Mouse (Mus musculus) hindbrain, postnatal 0 days (tissue): ENCODE data around the gene Adk. TPM values are rescaled to one million over a fixed set of nuclear protein-coding genes. Genes with fewer than 3 reads are reported as not detected.

Experiments
- ATAC-seq: fragments of 200-750 bp; cut with Nextera tagmentation; 2 replicates; pipeline ENCODE4 v1.8.0; 2017; ENCODE audit warnings: mild to moderate bottlenecking, moderate TSS enrichment, moderate library complexity
- DNase-seq: peaks from one replicate; pipeline ENCODE4 v3.0.0-alpha.2; 2015; ENCODE audit warnings: low spot score
- H3K27ac ChIP-seq: fragments of 300-500 bp; sonication (generic); 2 replicates; pipeline ENCODE4 v1.5.1; 2014; ENCODE audit warnings: mild to moderate bottlenecking
- H3K27me3 ChIP-seq: fragments of 300-500 bp; sonication (generic); 2 replicates; pipeline ENCODE4 v1.6.1; 2014; ENCODE audit warnings: low read length, mixed read lengths; ENCODE audit not compliant: insufficient read depth
- H3K36me3 ChIP-seq: fragments of 300-500 bp; sonication (generic); 2 replicates; pipeline ENCODE4 v1.6.1; 2014; ENCODE audit warnings: low read length, mixed read lengths; ENCODE audit not compliant: insufficient read depth
- H3K4me1 ChIP-seq: fragments of 300-500 bp; sonication (generic); 2 replicates; pipeline ENCODE4 v1.6.1; 2014; ENCODE audit warnings: antibody characterized with exemption, low read length, mixed read lengths; ENCODE audit not compliant: insufficient read depth
- H3K4me2 ChIP-seq: fragments of 300-500 bp; sonication (generic); 2 replicates; pipeline ENCODE4 v1.6.1; 2014; ENCODE audit warnings: low read depth, mild to moderate bottlenecking, low read length, moderate library complexity, mixed read lengths
- H3K4me3 ChIP-seq: fragments of 300-500 bp; sonication (generic); 2 replicates; pipeline ENCODE4 v1.5.1; 2014; ENCODE audit warnings: low read length
- H3K9ac ChIP-seq: fragments of 300-500 bp; sonication (generic); replicated peaks from 2 replicates; pipeline ENCODE4 v1.6.1; 2014; ENCODE audit warnings: mild to moderate bottlenecking, low read length, moderate library complexity, mixed read lengths
- H3K9me3 ChIP-seq: fragments of 300-500 bp; sonication (generic); 2 replicates; pipeline ENCODE4 v1.6.1; 2016; ENCODE audit warnings: low read length, mixed read lengths
- CTCF ChIP-seq: IDR thresholded peaks from 2 replicates; pipeline ENCODE4 v1.5.1; 2016; ENCODE audit warnings: antibody characterized with exemption, control low read depth, low read depth
- WGBS: fragments of 180-500 bp; shearing (Covaris S2); extraction: QIAGEN DNeasy Blood & Tissue Kit; methylation state at CpG from one replicate; pipeline ENCODE4 v1.1.7; 2014; 5-methylcytosine and 5-hydroxymethylcytosine counted together
- polyA plus RNA-seq: library from polyadenylated mRNA; unstranded; fragments of >200 nt; fragmentation: Nextera tagmentation; extraction: Ambion mirVana; gene quantifications from 2 replicates; pipeline ENCODE4 v1.2.1, GENCODE M21; 2015
- total RNA-seq: library from RNA; depleted of rRNA; stranded (reverse); fragments of >200 nt; gene quantifications from 2 replicates; pipeline ENCODE4 v1.2.3, GENCODE M21; 2014

Gene Adk
- total and polyA plus RNA-seq, 2 experiments from 2014 or later, result 27.4 to 63.5 TPM

DNA sequence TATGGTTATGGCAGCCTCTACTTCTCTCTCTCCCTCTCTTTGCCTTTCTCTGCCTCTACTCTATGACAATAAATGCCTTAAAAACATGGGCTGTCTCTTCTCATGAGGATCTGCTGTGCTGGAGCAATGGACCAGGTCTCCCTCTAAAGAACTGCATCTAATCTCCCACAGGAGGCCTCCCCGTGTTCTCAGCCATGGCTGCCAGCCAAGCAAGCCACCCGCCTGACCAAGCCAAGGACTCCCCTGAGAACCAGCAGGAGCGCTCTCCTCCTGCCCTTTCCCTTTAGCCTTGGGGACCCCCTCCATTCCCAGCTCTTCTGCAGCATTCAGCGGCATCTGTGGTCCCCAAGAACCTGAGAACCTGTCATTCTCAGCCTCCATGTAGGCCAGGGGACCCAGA is 400.2 kb downstream of the Adk start:
- no peak overlapping the region for H3K27ac ChIP-seq
- WGBS, result 46% methylated on average over 4 of the region's 4 CpGs
- no peak overlapping the region for H3K4me3 ChIP-seq
- H3K9me3 ChIP-seq, result no peaks in the 10 kb centered on the region
- H3K27me3 ChIP-seq, result no peaks in the 10 kb centered on the region
- no peaks in the 10 kb centered on the region for H3K4me1 ChIP-seq
- no peak for TF ChIP-seq CTCF
- DNase-seq (no peak), ATAC-seq (no peak)
- no peaks in the 10 kb centered on the region for H3K36me3 ChIP-seq
- no peak overlapping the region for H3K9ac ChIP-seq
- no peak overlapping the region for H3K4me2 ChIP-seq

DNA sequence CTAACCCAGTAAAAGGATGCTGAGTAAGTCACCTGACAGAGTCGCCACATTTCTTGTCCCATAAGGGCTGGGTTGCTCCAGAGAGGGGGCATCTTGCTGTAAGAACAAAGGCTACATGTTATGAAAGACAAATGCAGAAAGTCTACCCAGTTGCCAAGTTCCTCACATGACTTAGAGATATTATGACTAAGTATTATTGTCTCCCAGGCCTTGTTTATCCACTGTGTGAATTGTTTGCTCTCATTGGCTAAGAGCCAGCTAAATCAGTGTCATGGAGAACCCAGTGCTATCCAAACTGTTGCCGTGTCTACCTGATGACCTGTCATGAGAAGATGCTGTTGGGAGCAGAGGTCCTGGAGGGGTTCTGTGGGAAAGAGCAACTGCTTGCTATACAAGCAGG is 401.5 kb downstream of the Adk start:
- ATAC-seq (no peak), DNase-seq (no peak)
- no peak for TF ChIP-seq CTCF
- WGBS, result 57% methylated on average over 2 of the region's 2 CpGs
- no peak overlapping the region for H3K9ac ChIP-seq
- H3K4me2 ChIP-seq, result no peak overlapping the region
- no peak overlapping the region for H3K27ac ChIP-seq
- no peaks in the 10 kb centered on the region for H3K9me3 ChIP-seq
- no peaks in the 10 kb centered on the region for H3K27me3 ChIP-seq
- no peaks in the 10 kb centered on the region for H3K4me1 ChIP-seq
- no peaks in the 10 kb centered on the region for H3K36me3 ChIP-seq
- no peak overlapping the region for H3K4me3 ChIP-seq

DNA sequence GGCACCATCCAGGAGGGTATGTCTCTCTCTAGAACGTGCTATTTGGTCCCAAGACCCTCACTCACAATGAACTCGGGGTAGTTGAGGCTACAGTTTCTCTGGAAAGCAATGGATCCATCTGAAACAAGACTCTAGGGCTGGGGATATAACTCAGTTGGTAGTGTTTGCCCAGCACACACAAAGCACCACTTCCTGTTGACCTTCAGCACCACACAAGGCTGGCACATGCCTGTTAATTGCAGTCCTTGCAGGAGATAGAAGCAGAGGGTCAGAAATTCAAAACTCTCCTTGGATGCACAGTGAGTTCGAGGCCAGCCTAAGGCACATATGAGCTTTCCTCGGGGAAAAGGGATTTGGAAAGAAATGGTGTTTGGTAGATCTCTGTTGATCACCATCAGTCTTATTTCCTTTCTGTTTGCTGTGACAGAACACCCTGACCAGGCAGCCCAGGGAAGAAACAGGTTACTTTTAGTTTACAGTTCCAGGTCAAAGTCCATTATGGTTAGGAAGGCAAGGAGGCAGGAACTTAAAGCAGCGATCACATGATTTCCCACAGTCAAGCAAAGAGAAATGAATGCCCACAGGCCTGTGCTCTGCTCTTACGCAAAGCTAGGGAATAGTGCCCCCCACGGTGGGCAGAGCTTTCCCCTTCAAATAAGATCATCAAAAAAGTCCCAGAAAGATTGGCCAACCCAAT is 403.4 kb downstream of the Adk start:
- Histone ChIP-seq H3K27me3 (no peaks in the 10 kb centered on the region), H3K27ac (no peak overlapping the region), H3K9ac (no peak overlapping the region), H3K4me3 (no peak overlapping the region), H3K4me2 (no peak overlapping the region), H3K9me3 (no peaks in the 10 kb centered on the region), H3K4me1 (no peaks in the 10 kb centered on the region), H3K36me3 (no peaks in the 10 kb centered on the region)
- ATAC-seq, result no peak
- no peak for DNase-seq
- TF ChIP-seq CTCF, result no peak
- WGBS, result 90% methylated on average over 7 of the region's 7 CpGs

DNA sequence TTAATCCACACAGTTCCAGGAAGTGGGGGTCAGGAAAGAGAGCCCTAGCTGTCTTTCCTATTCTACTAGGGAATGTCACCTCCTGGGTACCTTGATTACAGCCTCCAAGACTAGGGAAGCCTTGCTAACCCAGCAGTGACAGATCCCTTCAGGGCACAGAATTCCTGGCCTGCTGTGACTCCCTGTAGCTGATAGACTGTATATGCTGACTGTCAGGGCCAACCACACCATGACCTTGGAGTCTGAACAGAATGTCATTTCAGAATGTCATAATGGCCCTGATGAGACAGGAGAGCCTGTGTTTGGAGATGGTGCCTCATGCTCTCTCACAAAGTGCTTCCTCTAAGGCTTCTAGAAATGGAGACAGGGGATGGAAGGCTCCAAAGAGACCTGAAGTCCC is 404.2 kb downstream of the Adk start:
- no peak for DNase-seq
- H3K4me2 ChIP-seq, result no peak overlapping the region
- no peaks in the 10 kb centered on the region for H3K36me3 ChIP-seq
- no peaks in the 10 kb centered on the region for H3K9me3 ChIP-seq
- no peak for ATAC-seq
- TF ChIP-seq CTCF, result no peak
- no peaks in the 10 kb centered on the region for H3K4me1 ChIP-seq
- H3K27ac ChIP-seq, result no peak overlapping the region
- no peaks in the 10 kb centered on the region for H3K27me3 ChIP-seq
- no peak overlapping the region for H3K9ac ChIP-seq
- H3K4me3 ChIP-seq, result no peak overlapping the region

DNA sequence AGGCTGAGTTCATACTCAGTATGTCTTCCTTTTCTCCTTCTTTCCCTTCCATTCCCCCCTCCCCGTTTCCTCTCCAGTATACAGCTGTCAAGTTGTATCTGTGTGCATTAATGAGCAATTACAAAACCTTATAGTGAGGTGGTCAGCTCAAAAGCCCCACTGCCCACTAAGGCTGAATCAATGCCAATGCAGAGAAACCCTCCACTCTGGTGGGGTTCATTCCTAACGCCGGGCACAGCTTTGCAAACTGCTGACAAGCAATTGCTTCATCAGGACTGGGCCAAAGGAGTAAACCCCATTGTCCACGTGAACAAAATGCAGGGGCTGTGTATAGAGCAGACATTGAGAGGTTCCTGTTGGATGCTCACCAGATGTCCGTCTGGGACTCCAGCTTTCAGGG is 405.5 kb downstream of the Adk start:
- DNase-seq (no peak), ATAC-seq (no peak)
- no peak overlapping the region for H3K9ac ChIP-seq
- no peaks in the 10 kb centered on the region for H3K9me3 ChIP-seq
- no peak overlapping the region for H3K27ac ChIP-seq
- H3K4me1 ChIP-seq, result no peaks in the 10 kb centered on the region
- H3K4me3 ChIP-seq, result no peak overlapping the region
- no peaks in the 10 kb centered on the region for H3K27me3 ChIP-seq
- no peak overlapping the region for H3K4me2 ChIP-seq
- WGBS, result 58% methylated on average over 5 of the region's 5 CpGs
- no peak for TF ChIP-seq CTCF
- no peaks in the 10 kb centered on the region for H3K36me3 ChIP-seq

DNA sequence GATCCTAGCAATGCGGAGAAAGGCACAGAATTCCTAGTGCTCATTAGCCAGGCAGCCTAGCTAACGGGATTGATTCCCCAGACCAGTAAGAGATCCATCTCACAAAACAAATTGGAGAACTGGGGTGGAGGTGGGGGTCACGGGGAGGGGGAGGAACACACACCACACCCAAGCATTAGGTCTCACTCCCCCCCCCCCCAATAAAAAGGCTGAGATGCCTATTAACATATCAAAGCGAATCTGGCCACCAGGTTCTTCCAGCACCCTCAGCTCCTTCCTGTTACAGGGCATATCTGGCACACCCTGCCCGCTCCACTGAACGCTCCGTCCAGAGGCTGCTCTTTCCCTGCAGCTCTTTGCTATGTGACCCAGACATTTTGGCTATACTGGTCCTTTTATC is 406.3 kb downstream of the Adk start:
- H3K27ac ChIP-seq, result no peak overlapping the region
- TF ChIP-seq CTCF, result no peak
- no peak for ATAC-seq
- H3K36me3 ChIP-seq, result no peaks in the 10 kb centered on the region
- no peaks in the 10 kb centered on the region for H3K9me3 ChIP-seq
- H3K27me3 ChIP-seq, result no peaks in the 10 kb centered on the region
- no peaks in the 10 kb centered on the region for H3K4me1 ChIP-seq
- 82% methylated on average over 7 of the region's 7 CpGs for WGBS
- H3K4me2 ChIP-seq, result no peak overlapping the region
- DNase-seq, result no peak
- H3K9ac ChIP-seq, result no peak overlapping the region
- no peak overlapping the region for H3K4me3 ChIP-seq

DNA sequence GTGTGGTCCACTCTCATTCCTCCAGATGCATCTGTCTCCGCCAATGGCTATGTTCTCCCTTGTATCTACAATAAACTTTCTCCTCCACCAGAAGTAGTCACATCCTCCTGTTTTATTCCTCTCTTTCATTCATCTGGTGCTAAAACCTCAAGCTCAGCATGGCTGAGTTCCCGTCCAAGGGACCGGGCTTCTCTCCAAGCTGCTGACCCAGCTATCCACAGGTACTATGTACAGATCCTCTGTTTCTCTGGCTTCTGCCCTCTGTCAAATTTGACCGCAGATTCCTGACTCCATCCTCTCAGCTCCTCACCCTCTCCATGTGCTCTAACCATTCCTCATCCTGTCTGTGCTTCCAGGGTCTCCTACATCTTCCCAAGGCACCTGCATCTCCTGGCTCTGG is 406.8 kb downstream of the Adk start:
- no peaks in the 10 kb centered on the region for H3K9me3 ChIP-seq
- DNase-seq (no peak), ATAC-seq (no peak)
- no peak overlapping the region for H3K4me3 ChIP-seq
- no peak overlapping the region for H3K4me2 ChIP-seq
- no peaks in the 10 kb centered on the region for H3K36me3 ChIP-seq
- H3K4me1 ChIP-seq, result no peaks in the 10 kb centered on the region
- H3K27me3 ChIP-seq, result no peaks in the 10 kb centered on the region
- WGBS, result 78% methylated on average over 4 of the region's 4 CpGs
- no peak overlapping the region for H3K27ac ChIP-seq
- TF ChIP-seq CTCF, result no peak
- H3K9ac ChIP-seq, result no peak overlapping the region
